Mouse (Mus musculus): ENCODE results near the gene Wdpcp.

Gene Wdpcp

GRCm38 (mm10) chr11:21569456-21570108 lies 2.5 kb upstream of the Wdpcp start:
- no peak for DNase-seq

GRCm38 (mm10) chr11:21570109-21570474 lies 1.9 kb upstream of the Wdpcp start:
- DNase-seq: no peak

- DNase-seq: no peak
These were observed 1.1 kb upstream of the Wdpcp start for GRCm38 (mm10) chr11:21570973-21571372.

- DNase-seq: no peak
These were observed 9.4 kb downstream of the Wdpcp start for GRCm38 (mm10) chr11:21581472-21581871.

- DNase-seq: no peak
These were observed 11.3 kb downstream of the Wdpcp start for GRCm38 (mm10) chr11:21583286-21583685.

GRCm38 (mm10) chr11:21602497-21602896 lies 30.5 kb downstream of the Wdpcp start:
- DNase-seq: no peak

GRCm38 (mm10) chr11:21615915-21616314 lies 43.9 kb downstream of the Wdpcp start:
- no peak for DNase-seq

GRCm38 (mm10) chr11:21634171-21634907 lies 62.3 kb downstream of the Wdpcp start:
- no peak for DNase-seq

GRCm38 (mm10) chr11:21638341-21638740 lies 66.3 kb downstream of the Wdpcp start:
- DNase-seq: no peak

GRCm38 (mm10) chr11:21639534-21639933 lies 67.5 kb downstream of the Wdpcp start:
- DNase-seq: no peak

GRCm38 (mm10) chr11:21644231-21644630 lies 72.2 kb downstream of the Wdpcp start:
- DNase-seq: no peak

- no peak for DNase-seq
These were observed 74.1 kb downstream of the Wdpcp start for GRCm38 (mm10) chr11:21646136-21646535.

- peak in 1 of 2 experiments; percentile 4 for DNase-seq
These were observed 87.0 kb downstream of the Wdpcp start for GRCm38 (mm10) chr11:21658985-21659384.

GRCm38 (mm10) chr11:21677034-21677433 lies 105.0 kb downstream of the Wdpcp start:
- DNase-seq: no peak

- no peak for DNase-seq
These were observed 116.4 kb downstream of the Wdpcp start for GRCm38 (mm10) chr11:21688441-21688840.

GRCm38 (mm10) chr11:21690730-21691129 lies 118.7 kb downstream of the Wdpcp start:
- DNase-seq: no peak

GRCm38 (mm10) chr11:21694087-21694486 lies 122.1 kb downstream of the Wdpcp start:
- no peak for DNase-seq

GRCm38 (mm10) chr11:21697642-21698041 lies 125.6 kb downstream of the Wdpcp start:
- no peak for DNase-seq

- no peak for DNase-seq
These were observed 141.5 kb downstream of the Wdpcp start for GRCm38 (mm10) chr11:21713508-21713907.

- DNase-seq: no peak
These were observed 142.0 kb downstream of the Wdpcp start for GRCm38 (mm10) chr11:21714065-21714464.

GRCm38 (mm10) chr11:21726329-21726728 lies 154.3 kb downstream of the Wdpcp start:
- DNase-seq: no peak

GRCm38 (mm10) chr11:21729056-21729455 lies 157.0 kb downstream of the Wdpcp start:
- no peak for DNase-seq

GRCm38 (mm10) chr11:21729961-21730360 lies 157.9 kb downstream of the Wdpcp start:
- no peak for DNase-seq

- DNase-seq: no peak
These were observed 163.2 kb downstream of the Wdpcp start for GRCm38 (mm10) chr11:21735272-21735671.

GRCm38 (mm10) chr11:21749487-21749886 lies 177.5 kb downstream of the Wdpcp start:
- DNase-seq: no peak

Data from spleen, adult 18-20 months (tissue).